Mouse (Mus musculus): Measurements from ENCODE around the gene Ldah.
"Not testable (repeated sequence)": the region's sequence is repeated elsewhere in the genome, so short reads cannot be mapped to it uniquely, and the experiment has no call there.

The Ldah gene

DNA sequence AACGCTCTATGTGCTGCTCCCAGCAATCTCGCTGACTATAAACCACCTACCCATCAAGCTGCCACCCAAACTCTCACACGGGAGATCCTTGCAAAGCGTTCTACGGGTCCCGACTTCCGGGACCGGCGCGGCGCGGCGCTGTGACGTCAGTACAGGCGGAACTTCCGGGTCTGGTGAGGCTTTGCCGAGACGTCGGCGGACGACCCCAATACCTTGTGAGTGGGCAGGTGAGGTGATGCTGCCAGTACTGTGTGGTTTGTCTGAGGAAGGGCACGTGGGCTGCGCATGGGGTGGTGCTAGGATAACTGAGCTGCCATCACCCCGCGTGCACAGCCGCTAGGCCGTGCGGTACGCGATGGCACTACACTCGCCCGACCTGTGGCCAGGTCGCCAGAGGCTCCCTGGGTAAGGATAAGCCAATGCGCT is at the start of gene Ldah:
TSS of gene Ldah (plus strand) at position 130 of the 426 bp plus-strand sequence.
- ATAC-seq (ENCODE audit: insufficient number of reproducible peaks, low FRiP score, low TSS enrichment) = peak; percentile 99

DNA sequence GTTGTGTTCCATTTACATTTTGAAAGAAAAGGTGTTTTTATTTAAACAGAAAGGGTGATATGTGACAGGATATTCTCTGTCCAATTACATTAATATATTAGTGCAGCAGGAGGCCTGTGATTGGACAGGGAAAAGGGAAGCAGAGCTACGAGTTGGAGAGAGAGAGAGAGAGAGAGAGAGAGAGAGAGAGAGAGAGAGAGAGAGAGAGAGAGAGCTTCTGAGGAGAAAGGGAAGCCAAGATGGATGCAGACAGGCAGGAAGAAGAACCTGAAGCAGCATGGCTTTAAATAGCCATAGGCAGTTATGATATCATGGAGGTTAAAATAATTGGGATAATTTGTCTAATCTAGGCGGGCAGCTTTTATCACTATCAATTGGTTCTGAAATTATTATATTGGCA is 40.2 kb upstream of the Ldah start:
- no peak for ATAC-seq (ENCODE audit: insufficient number of reproducible peaks, low FRiP score, low TSS enrichment)

DNA sequence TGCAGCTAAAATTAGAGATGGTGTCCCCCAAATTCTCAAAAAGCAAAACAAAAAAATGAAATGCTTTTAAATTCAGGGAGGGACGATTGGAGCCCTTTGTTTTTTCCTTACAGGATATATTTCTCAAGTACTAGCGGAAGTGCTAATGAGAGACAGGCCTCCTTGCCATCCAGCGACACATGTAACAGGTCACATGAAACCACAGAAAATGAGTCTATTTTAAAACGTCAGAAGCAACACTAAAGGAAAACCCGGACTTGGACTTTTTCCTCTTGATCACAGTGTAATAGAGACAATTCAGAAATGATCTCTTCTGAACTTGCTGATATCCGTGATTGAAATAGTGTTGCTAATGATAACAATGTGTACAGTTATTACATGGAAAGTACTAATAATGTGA is 27.0 kb upstream of the Ldah start:
- no peak for ATAC-seq (ENCODE audit: insufficient number of reproducible peaks, low FRiP score, low TSS enrichment)

DNA sequence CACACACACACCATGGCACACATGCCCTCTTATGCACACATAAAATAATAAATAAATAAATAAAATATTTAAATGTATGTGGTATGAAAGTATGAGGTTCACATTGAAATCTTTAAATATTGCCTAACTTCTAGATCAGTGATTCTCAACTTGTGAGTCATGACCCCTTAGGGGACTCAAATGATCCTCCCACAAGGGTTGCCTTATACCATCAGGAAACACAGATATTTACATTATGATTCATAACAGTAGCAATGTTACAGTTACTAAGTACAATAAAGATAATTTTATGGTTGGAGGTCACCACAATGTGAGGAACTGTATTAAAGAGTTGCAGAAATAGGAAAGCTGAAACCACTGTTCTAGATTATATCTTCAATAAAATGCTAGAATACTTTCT is 26.2 kb upstream of the Ldah start:
- ATAC-seq (ENCODE audit: insufficient number of reproducible peaks, low FRiP score, low TSS enrichment) = no peak

DNA sequence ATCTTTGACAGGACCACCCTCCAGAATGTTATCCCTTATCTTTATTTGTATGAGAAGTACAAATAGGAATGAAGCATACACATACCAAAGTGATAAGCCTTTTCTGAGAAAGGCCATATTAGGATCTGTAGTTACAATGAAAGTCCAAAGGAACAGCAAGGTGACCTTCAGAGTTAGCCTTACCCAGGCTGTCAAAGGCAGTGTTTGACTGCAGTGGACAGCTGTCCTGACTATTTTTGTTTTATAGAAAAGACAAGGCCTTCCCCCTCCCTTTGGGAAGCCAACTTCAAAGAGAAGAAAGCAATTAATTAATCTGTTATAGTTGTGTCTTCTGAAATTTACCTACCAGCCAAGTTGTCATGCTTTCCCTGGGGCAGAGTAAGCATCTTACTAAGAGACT is 23.4 kb upstream of the Ldah start:
- ATAC-seq (ENCODE audit: insufficient number of reproducible peaks, low FRiP score, low TSS enrichment) = no peak

DNA sequence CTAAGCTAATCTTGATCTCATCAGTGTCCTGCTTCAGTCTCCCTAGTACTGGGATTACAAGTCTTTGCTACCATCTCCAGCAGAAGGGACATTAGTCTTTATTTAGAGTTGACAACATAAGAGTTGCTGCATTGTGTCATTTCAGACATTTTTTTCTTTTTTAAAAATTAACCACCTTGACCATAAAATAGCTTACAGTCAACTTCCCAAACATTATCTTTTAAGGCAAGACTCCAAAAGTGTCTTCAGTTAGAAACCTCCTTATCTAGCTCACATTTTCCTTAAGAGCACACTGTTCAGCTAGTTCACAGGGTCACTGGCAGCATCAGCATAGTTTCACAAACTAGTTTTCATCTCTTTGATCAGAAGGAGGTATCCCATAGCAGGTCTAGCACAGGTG is 19.7 kb upstream of the Ldah start:
- no peak for ATAC-seq (ENCODE audit: insufficient number of reproducible peaks, low FRiP score, low TSS enrichment)

DNA sequence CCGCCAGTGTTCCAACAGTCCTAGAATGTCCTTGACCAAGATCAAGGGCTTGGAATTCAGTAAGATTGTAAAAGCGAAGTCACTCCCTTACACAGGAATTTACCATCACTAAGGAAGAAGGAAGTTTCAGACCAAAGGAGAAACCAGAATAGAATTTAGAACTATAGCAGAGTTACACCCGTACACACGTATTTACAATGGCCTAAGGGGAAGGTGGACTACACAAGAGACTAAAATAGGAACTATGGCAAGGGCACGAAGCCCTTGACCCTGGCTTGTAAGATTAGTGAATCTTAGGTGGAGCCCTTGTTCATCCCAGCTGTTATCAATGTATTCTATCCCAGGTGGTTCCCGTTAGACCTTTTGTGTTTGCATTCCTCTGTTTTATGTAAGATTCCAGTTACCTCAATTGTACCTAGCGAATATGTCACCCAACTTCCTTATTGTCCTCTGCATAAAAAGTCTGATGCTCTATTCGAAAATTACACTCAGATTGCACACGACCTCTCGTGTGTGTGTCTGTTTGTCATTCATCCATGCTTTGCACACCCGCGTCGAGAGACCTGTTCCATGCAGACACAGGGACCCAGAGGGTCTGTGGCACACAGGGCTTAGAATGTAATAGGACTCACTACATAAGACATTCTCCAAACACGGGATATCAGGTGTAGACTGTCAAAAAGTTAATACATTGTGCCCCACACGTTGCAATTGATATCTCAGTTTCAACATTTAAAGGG is 18.9 kb upstream of the Ldah start:
- not testable (repeated sequence) for ATAC-seq (ENCODE audit: insufficient number of reproducible peaks, low FRiP score, low TSS enrichment)

DNA sequence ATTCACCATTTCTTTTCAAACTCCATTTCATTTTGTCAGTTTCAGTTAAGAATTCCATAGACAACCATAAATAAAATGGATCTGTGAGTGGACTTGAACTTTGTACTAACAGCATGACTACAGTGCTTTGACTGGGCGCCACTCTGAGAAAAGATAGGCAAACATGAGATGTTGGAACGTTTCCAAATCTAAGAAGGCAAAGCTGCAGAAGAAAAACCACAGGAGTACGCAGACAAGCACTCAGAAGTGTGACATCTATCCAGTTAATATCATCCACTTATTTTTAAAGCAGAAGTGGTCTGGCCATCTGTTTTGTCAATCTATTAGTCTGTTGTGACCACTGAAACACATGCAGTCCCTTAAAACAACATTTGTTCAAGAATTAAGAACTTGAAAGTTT is 18.2 kb upstream of the Ldah start:
- ATAC-seq (ENCODE audit: insufficient number of reproducible peaks, low FRiP score, low TSS enrichment) = no peak

DNA sequence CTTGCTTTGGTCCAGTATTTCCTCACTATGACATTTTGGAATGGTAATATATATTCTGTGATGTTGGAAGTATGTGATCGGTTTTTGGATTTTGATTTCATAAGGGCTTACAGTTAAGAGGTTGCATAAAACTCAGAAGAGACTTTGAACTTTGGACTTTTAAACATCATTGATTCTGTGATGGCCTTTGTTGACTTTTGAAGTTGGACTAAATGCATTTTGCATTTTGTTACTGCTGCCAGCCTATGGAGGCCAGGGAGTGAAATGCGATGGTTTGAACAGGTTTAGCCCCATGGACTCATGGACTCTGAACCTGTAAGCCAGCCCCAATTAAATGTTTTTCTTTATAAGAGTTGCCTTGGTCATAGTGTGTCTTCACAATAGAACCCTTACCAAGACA is 2.2 kb upstream of the Ldah start:
- ATAC-seq (ENCODE audit: insufficient number of reproducible peaks, low FRiP score, low TSS enrichment) = no peak

DNA sequence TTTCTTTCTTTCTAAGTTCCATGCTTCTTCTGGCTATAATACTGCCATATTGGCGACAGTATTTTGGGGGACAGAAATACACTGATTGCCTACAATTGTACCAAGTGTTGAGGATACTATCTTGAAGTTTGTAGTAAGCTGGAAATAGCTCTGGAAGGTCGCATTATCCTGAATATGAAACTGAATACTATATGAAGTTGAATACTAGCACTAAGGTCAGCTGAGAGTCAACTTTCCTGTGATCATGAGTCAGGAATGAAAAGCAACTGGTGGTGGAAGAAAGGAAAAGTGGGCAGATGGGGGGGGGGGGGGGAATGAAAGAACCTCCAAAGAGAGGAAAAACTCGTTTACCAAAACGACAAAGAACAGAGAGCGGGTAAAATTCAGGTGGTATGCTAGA is 329 bp upstream of the Ldah start:
- ATAC-seq (ENCODE audit: insufficient number of reproducible peaks, low FRiP score, low TSS enrichment) = no peak

DNA sequence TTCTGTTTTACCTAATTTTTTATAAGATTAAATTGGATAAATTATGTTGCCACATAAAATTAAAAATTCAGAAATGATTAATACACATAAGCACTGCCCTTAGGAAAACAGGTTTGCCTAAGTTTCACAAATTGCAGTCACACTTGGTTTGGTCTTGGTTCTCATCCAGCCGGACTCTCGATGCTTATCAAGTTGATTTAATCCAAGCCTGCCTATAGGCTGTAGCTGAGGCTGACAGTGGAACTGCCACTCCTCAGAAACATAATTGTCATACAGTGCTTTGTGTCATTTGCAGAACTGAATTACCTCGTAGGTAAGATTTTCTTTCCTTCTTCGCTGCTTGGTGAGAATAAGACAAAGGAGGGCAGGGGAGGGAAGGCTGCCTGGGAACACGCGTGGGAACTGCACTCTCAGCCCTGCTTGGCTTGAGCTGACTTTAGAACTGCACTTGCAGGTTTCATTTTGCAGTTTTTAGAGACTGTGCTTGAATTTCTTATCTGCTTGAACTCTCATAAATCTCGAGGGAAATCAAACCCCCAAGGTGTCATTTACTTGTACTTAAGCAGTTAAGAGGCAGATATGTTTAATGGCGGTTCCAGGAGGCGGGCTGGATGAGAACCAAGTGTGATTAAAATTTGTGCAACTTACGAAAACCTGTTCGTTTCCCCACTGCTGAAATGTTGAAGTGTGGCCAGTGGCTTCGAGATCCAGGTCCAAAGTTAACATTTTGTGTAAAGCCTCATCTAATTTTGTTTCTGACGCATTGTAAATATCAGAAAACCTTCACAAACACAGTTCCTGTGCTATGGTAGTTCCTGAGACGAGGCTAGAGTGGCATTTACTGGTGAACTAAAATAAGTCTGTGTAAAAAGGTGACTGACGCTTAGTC is 8.7 kb downstream of the Ldah start:
- no peak for ATAC-seq (ENCODE audit: insufficient number of reproducible peaks, low FRiP score, low TSS enrichment)

DNA sequence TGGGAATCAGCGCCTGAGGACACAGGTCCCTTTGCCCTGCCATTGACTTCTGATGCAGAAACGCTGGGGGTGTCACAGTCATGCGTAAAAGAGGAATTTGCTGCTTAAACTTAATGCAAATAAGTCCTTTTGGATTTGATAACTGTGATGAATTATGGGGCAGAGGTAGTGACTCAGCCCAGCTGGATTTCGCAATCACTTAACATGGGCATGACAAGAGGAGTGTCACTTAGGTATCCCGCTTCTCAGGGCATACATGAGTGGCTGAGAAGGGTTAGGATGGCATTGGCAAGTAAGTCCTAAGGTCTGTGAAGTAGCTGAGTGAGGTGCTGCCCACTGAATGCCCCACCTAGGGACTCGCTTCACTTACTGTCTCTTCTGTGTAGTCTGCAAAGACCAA is 15.1 kb downstream of the Ldah start:
- ATAC-seq (ENCODE audit: insufficient number of reproducible peaks, low FRiP score, low TSS enrichment) = no peak

DNA sequence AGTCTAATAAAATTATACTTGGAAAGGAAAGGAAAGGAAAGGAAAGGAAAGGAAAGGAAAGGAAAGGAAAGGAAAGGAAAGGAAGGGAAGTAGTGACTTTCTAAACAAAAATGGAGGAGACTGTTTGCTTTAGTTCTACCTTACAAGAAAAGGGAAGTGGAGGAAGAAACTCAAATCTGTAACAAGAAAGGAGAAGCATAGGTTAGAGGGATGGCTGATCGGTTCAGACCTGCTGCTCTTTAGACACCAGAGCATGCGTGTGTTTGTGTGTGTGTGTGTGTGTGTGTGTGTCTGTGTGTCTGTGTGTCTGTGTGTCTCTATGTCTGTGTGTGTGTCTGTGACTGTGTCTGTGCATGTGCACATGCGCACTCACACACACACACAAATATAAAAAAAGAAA is 23.2 kb downstream of the Ldah start:
- no peak for ATAC-seq (ENCODE audit: insufficient number of reproducible peaks, low FRiP score, low TSS enrichment)

DNA sequence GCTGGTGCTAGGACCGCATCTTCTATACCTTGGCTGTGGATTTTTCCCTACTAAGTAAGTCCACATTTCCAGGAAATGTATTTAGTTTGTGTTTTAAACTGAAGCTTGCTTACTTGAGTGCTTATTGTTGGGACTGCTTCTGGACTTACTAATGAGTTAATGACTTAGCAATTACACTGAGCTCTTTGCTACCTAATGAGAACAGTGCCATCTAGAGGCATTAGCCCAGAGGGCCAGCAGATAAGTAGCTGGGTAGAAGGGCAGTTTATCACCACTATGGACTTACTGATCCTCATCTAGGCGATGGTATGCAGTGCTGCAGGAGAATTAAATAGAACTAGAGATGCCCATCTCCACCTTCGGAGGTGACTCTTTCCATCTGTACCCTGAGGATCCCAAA is 24.8 kb downstream of the Ldah start:
- ATAC-seq (ENCODE audit: insufficient number of reproducible peaks, low FRiP score, low TSS enrichment) = peak; percentile 64; the same call in 1 of the 2 replicates

DNA sequence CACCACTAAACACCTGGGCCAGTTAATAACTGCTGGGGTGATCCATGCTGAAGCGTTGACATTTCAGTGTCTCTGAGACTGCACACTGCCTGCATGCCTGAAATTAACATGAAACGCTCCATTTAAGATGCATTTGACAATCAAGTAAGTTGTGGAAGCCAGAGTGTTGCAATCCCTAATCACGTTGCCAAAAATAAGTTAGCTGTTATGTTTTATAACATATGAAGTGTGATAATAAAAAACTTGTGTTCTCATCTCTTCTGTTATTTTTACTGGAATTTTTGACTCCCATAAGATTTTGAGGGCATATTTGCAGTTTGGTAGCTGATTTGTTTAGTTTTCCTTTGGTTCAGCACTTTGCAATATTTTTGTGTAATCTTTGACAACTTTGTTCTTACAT is 34.3 kb downstream of the Ldah start:
- no peak for ATAC-seq (ENCODE audit: insufficient number of reproducible peaks, low FRiP score, low TSS enrichment)

DNA sequence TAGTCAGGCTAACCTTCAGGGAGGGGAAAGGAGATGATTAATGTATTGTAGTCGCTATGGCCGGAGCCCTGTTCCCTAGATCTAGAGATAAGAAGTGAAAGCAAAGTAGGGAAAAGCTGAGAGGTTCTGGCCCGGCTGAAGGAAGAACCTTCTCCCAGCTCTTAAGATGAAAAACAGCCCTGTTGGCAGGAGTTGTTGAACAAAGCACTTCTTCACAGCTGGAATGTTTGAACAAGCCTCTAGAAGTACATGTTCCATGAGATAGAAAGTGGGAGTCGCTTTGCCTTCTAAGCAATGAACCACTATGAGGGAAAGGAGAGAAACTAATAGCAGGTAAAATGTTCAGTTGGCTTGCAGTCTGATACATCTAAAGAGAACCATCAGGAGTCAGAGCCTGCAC is 36.8 kb downstream of the Ldah start:
- no peak for ATAC-seq (ENCODE audit: insufficient number of reproducible peaks, low FRiP score, low TSS enrichment)

DNA sequence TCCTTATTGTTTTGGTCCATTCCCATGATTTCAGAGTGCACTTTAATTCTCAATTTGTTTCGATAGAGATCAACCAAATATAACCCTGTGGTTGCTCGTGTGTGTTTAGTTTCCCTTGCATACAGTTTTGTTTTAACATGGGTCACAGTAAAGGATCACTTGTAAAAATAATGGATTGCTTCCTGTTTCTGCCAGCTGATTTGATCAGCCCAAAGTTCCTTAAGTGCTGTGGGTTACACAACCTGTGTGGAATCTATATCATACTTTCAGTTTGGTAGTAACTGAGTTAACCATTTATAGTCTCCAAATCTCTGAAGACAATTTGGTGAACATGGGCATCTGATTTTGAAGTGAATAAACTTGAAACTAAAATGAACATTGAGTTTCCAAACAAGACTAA is 52.4 kb downstream of the Ldah start:
- no peak for ATAC-seq (ENCODE audit: insufficient number of reproducible peaks, low FRiP score, low TSS enrichment)

DNA sequence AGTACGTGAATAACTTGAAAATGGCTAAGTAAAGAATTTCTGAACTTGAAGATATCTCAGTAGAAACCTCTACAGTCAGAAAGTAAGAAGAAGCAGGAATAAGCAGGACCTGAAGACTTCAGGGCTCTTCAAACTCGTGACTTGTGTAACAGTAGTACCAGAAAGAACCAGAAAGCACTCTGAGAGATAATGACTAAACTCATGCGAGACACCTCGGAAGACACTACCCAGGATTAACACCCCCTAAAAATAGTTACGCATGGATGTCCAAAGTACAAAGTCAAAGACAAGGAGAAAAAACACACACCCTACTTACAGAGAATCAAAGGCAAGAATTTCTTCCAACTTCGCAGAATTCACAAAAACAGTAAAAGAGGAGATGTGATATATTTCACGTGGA is 58.4 kb downstream of the Ldah start:
- no peak for ATAC-seq (ENCODE audit: insufficient number of reproducible peaks, low FRiP score, low TSS enrichment)

DNA sequence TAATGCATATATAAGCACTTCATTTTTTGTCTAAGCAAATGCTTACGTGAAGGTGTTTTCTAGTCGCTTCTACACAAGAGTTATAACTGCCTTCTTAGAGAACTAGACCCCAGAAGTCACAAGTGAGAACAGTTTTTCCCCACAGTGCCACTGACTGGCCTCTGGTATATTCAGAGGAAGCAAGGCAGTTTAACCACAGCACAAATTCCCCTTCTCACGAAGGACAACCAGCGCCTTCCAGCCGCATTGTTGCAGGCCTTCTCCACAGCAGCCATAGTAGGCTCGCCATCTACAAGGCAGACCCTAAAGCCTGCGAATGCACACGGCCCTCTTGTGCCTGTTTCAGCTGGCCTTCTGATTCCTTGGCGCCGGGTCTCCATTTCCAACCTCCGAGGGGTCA is 61.7 kb downstream of the Ldah start:
- ATAC-seq (ENCODE audit: insufficient number of reproducible peaks, low FRiP score, low TSS enrichment) = no peak

DNA sequence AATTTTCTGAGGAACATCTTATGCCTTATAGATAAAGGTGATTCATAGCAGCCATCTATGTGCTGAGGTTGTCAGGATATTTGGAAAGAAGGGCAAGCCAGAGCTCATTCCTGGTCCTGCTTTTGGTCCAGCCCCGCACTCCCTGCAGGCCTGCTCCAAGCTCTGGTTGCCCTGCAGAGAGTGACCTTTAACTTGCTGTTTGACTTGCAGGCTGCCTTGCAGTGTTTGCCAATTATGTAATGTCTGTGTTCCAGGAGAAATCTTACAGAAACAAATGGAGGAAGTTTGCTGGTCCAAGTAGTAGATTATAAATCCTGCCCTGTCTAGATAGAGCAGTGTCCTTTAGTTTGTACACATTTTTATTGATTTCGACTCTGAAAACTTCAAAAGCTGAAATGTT is 63.5 kb downstream of the Ldah start:
- no peak for ATAC-seq (ENCODE audit: insufficient number of reproducible peaks, low FRiP score, low TSS enrichment)

DNA sequence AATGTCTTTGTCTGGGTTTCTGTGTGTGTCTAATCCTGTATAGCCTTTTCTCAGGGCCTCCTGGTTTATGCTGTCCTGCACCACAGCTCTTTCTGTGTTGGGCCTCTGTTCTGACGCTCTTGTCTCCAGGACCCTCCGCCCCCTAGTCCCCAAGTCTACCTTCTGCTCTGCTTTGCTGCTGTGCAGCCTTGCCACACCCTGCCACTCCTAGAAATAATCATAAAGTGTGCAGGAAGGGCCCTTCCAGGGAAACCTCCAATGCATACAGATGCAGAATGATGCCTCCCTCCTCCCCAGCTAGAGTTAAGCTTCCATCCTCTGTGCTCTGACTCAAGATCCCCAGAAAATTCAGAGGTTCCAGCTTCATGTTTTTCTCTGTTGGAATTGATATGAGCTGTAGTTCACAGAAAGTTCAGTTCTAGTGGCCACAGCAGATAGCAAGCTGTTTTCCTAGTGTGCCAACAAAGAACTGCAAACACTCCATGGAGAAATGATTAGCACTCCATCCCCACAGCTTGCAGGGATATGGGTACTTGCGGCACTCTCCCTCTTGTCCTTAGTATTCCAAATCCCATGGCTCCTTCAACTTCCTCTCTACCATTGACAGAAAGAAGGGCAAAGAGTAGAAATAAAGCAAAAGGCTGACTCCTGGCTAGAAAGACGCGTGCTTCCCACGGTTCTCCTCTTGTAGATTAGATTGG is 65.7 kb downstream of the Ldah start:
- ATAC-seq (ENCODE audit: insufficient number of reproducible peaks, low FRiP score, low TSS enrichment) = no peak

All from cerebellum, adult (tissue).